Mouse (Mus musculus): ENCODE data around the gene 9530077C05Rik. TPM values are rescaled to one million over a fixed set of nuclear protein-coding genes. Genes with fewer than 3 reads are reported as not detected.

Gene 9530077C05Rik
- polyA plus RNA-seq (2015; fragmentation: Nextera tagmentation; extraction: Ambion mirVana), result 2.9 and 4.4 TPM in 2 replicates

DNA sequence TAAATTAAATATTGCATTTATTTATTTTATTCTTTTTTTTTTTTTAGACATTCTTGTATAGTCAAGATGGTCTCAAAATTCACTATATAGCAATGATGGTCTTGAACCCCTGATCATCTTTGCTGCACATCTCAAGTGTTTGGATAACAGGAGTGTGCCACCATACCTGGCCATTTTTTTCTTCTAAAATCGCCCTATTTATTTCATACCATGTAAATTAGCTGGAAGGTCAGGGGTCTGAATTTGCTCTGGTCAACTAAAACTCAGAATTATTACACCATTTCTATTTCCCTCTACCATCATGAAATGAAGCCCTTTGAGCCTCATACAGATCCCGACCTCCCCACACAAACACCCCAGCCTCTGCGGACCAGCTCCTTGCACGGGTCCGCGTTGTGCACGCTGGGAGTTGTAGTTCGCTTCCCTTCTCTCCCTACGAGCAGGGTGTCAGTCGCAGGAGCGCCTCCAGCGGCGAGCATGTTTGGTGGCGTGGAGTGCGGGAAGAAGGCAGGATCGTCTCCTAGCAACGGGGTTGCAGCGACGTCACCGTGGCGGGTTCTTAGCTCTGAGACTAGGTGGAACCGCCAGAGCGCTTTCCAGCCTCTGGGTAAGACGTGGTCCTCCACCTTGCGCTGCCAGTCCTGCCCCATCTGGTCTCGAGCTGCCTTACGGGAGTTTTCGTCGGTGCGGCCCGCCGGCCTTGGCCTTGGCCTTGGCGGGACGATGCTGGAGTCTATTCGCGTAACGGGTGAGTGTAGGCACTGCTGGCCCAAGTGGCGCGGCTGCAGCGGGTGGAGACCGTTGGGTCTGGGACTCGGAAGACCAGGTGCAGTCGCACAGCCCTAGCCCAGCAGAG lies at the start of gene 9530077C05Rik:
Gene 9530077C05Rik (plus strand): TSS at position 512 of the 856 bp plus-strand sequence.
- WGBS, result under 1% methylated on average over 43 of the region's 43 CpGs
- Histone ChIP-seq H3K9me3 (no peaks in the 10 kb centered on the region), H3K27ac (no peak within 1 kb of the TSS), H3K27me3 (replicated peaks) (no peaks in the 10 kb centered on the region), H3K9ac (peak within 1 kb of the TSS; percentile 42), H3K36me3 (no peaks in the 10 kb centered on the region), H3K4me3 (replicated peaks) (peak within 1 kb of the TSS; percentile 49), H3K4me1 (replicated peaks) (no peaks in the 10 kb centered on the region), H3K4me2 (replicated peaks) (peak within 1 kb of the TSS; percentile 76)
- peak; percentile 99 for ATAC-seq

DNA sequence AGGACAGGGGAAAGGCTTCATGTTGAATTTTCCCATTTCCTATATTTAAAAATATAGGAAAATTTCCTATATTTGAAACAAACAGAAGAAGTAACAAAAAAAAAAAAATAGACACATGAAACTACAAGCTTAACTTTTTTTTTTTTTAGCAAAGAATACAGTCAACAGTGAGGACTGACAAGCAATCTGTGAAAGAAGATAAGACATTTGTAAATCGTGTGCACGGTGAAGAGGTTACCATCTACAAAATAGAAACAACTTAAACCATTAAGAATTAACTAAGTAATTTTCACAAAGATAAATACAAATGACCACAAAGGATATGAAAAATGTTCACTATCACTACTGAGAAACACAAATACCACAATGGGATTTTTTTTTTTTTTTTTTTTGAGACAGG lies 45.1 kb upstream of the 9530077C05Rik start:
- no peak overlapping the region for H3K27ac ChIP-seq
- peaks cover 21% of the 10 kb centered on the region for H3K36me3 ChIP-seq
- no peak overlapping the region for H3K9ac ChIP-seq
- H3K4me3 ChIP-seq (replicated peaks), result no peak overlapping the region
- no peaks in the 10 kb centered on the region for H3K27me3 ChIP-seq (replicated peaks)
- H3K9me3 ChIP-seq, result no peaks in the 10 kb centered on the region
- 94% methylated on average over 2 of the region's 2 CpGs for WGBS
- no peaks in the 10 kb centered on the region for H3K4me1 ChIP-seq (replicated peaks)
- no peak overlapping the region for H3K4me2 ChIP-seq (replicated peaks)
- ATAC-seq, result no peak

GRCm38 (mm10) chr9:22366621-22367020 lies 44.7 kb upstream of the 9530077C05Rik start:
- Histone ChIP-seq H3K4me2 (replicated peaks) (no peak overlapping the region), H3K36me3 (peaks cover 25% of the 10 kb centered on the region), H3K4me3 (replicated peaks) (no peak overlapping the region), H3K9ac (no peak overlapping the region), H3K4me1 (replicated peaks) (no peaks in the 10 kb centered on the region), H3K27ac (no peak overlapping the region), H3K9me3 (no peaks in the 10 kb centered on the region), H3K27me3 (replicated peaks) (no peaks in the 10 kb centered on the region)
- ATAC-seq, result no peak
- 93% methylated on average over 10 of the region's 10 CpGs for WGBS

DNA sequence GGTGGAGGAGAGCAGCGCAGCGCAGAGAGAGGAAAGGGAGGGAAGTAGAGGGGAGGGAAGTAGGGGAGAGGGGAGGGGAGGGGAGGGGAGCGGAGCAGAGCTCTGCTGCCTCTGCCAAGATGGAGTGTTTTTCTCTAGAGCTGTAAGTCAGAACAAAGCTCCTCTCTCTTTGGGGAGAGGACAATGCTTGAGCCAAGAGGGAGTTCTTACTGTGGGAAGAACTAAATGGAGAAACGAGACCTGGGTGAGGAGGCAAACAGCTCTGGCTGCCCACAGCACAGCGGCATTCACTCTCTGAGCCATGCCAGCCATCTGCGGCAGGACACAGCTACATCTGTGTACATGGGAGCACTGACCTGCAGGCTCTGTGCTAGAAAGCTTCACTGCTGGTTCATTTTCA lies 43.3 kb upstream of the 9530077C05Rik start:
- H3K4me1 ChIP-seq (replicated peaks), result no peaks in the 10 kb centered on the region
- H3K9me3 ChIP-seq, result no peaks in the 10 kb centered on the region
- no peak for ATAC-seq
- H3K4me2 ChIP-seq (replicated peaks), result no peak overlapping the region
- 81% methylated on average over 6 of the region's 6 CpGs for WGBS
- no peak overlapping the region for H3K9ac ChIP-seq
- H3K36me3 ChIP-seq, result peaks cover 35% of the 10 kb centered on the region
- no peak overlapping the region for H3K27ac ChIP-seq
- no peaks in the 10 kb centered on the region for H3K27me3 ChIP-seq (replicated peaks)
- H3K4me3 ChIP-seq (replicated peaks), result no peak overlapping the region

DNA sequence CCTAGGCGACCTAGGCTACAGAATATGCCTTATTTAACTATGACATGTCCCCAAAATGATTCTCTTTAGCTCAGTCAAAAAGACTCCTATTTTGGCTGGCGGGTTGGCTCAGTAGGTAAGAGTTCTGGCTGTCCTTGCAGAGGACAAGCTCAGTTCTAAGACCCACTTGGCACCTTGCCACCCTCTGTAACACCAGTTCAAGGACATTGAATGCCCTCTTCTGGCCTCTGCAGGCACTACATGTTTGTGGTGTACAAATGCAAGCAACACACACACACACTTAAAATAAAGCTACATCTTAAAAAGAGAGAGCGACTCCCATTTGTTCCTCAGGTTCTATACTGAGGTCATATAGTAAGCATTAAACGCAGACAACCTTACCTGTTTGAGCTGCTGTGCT lies 38.6 kb upstream of the 9530077C05Rik start:
- no peaks in the 10 kb centered on the region for H3K4me1 ChIP-seq (replicated peaks)
- no peak overlapping the region for H3K9ac ChIP-seq
- no peak for ATAC-seq
- H3K4me3 ChIP-seq (replicated peaks), result no peak overlapping the region
- H3K4me2 ChIP-seq (replicated peaks), result no peak overlapping the region
- WGBS, result 98% methylated on average over 4 of the region's 4 CpGs
- peaks cover 25% of the 10 kb centered on the region for H3K36me3 ChIP-seq
- H3K27ac ChIP-seq, result no peak overlapping the region
- H3K27me3 ChIP-seq (replicated peaks), result no peaks in the 10 kb centered on the region
- no peaks in the 10 kb centered on the region for H3K9me3 ChIP-seq

GRCm38 (mm10) chr9:22376086-22376485 lies 35.2 kb upstream of the 9530077C05Rik start:
- Histone ChIP-seq H3K9ac (no peak overlapping the region), H3K4me3 (replicated peaks) (no peak overlapping the region), H3K4me1 (replicated peaks) (no peaks in the 10 kb centered on the region), H3K27me3 (replicated peaks) (no peaks in the 10 kb centered on the region), H3K27ac (no peak overlapping the region), H3K9me3 (no peaks in the 10 kb centered on the region), H3K36me3 (peaks cover 41% of the 10 kb centered on the region), H3K4me2 (replicated peaks) (no peak overlapping the region)
- 84% methylated on average over 5 of the region's 5 CpGs for WGBS
- ATAC-seq, result no peak

DNA sequence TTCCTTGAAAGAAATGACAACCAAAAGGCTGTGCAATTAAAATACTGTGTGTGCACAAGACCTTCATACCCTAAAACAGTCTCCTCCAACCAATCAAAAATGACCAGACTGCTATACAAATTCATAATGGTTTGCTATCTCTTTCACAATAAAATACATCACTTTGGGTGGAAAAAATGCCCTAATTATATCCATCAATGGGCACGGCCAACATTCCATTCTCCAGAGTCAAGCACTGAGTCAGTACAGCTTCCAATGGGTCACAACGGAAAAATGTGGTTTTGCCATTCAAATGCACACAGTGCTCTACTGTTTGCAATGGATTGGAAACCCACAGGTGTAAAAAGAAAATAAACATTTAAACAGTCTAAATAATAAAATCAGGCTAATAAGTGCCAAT lies 25.4 kb upstream of the 9530077C05Rik start:
- 68% methylated on average over 2 of the region's 2 CpGs for WGBS
- H3K9ac ChIP-seq, result no peak overlapping the region
- H3K27ac ChIP-seq, result no peak overlapping the region

GRCm38 (mm10) chr9:22387901-22388300 lies 23.4 kb upstream of the 9530077C05Rik start:
- Histone ChIP-seq H3K4me2 (replicated peaks) (peak overlapping the region; percentile 91), H3K27me3 (replicated peaks) (no peaks in the 10 kb centered on the region), H3K4me1 (replicated peaks) (peaks cover 10% of the 10 kb centered on the region; the same call in 1 of the 2 replicates), H3K4me3 (replicated peaks) (peak overlapping the region; percentile 64), H3K9me3 (no peaks in the 10 kb centered on the region), H3K9ac (peak overlapping the region; percentile 86), H3K36me3 (no peaks in the 10 kb centered on the region), H3K27ac (peak overlapping the region; percentile 94; the same call in 1 of the 2 replicates)
- 14% methylated on average over 6 of the region's 6 CpGs for WGBS
- no peak for ATAC-seq

More for the DNA sequence above, 25.4 kb upstream of the 9530077C05Rik start:
- no peak for ATAC-seq
- Histone ChIP-seq H3K4me1 (replicated peaks) (peaks cover 10% of the 10 kb centered on the region; the same call in 1 of the 2 replicates), H3K36me3 (peaks cover 9% of the 10 kb centered on the region; the same call in 1 of the 2 replicates), H3K4me3 (replicated peaks) (no peak overlapping the region), H3K4me2 (replicated peaks) (0 out of 2 replicates have a peak overlapping the region, but pooled peaks have one; percentile 35), H3K27me3 (replicated peaks) (no peaks in the 10 kb centered on the region), H3K9me3 (no peaks in the 10 kb centered on the region)

- under 1% methylated on average over 41 of the region's 41 CpGs for WGBS
- Histone ChIP-seq H3K9ac (peak overlapping the region; percentile 86), H3K27me3 (replicated peaks) (no peaks in the 10 kb centered on the region), H3K27ac (peak overlapping the region; percentile 94), H3K36me3 (no peaks in the 10 kb centered on the region), H3K4me1 (replicated peaks) (peaks cover 10% of the 10 kb centered on the region; the same call in 1 of the 2 replicates), H3K4me3 (replicated peaks) (peak overlapping the region; percentile 64), H3K4me2 (replicated peaks) (peak overlapping the region; percentile 91), H3K9me3 (no peaks in the 10 kb centered on the region)
- peak; percentile 85 for ATAC-seq
Observed at GRCm38 (mm10) chr9:22388401-22388980, 22.8 kb upstream of the 9530077C05Rik start.

DNA sequence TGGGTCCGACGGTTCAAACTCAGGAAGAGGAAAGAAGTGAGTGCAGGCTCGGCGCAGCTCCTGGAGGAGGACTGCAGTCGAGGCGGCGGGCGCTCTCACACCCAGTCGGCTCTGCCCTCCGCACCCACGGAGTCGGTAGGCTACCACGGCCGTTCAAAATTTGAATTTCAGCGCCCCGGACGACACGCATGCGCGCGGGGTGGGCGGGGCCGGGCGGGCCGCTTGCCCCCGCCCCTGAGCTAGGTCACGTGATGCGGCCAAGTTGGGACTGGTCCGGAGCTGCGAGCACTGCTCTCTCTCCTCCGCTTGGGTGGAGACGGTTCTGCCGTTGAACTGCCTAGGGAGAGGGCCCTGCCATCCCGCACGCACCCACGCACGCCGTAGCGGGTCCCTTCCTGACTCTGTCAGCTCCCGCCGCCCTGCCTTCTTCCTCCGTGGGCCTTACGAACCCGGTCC lies 22.3 kb upstream of the 9530077C05Rik start, which contains the start of gene Anln:
Gene Anln (minus strand): TSS at position 168 of the 456 bp plus-strand sequence.
- Histone ChIP-seq H3K4me3 (replicated peaks) (peak within 1 kb of the TSS; percentile 64), H3K9ac (peak within 1 kb of the TSS; percentile 88), H3K4me1 (replicated peaks) (peaks cover 10% of the 10 kb centered on the region; the same call in 1 of the 2 replicates), H3K36me3 (no peaks in the 10 kb centered on the region), H3K9me3 (no peaks in the 10 kb centered on the region), H3K4me2 (replicated peaks) (peak within 1 kb of the TSS; percentile 91), H3K27me3 (replicated peaks) (no peaks in the 10 kb centered on the region), H3K27ac (peak within 1 kb of the TSS; percentile 94)
- under 1% methylated on average over 44 of the region's 44 CpGs for WGBS
- ATAC-seq, result peak; percentile 97

- no peaks in the 10 kb centered on the region for H3K27me3 ChIP-seq (replicated peaks)
- no peak overlapping the region for H3K27ac ChIP-seq
- H3K36me3 ChIP-seq, result no peaks in the 10 kb centered on the region
- 60% methylated on average over 6 of the region's 6 CpGs for WGBS
- no peaks in the 10 kb centered on the region for H3K9me3 ChIP-seq
- peaks cover 10% of the 10 kb centered on the region; the same call in 1 of the 2 replicates for H3K4me1 ChIP-seq (replicated peaks)
- no peak for ATAC-seq
- H3K4me3 ChIP-seq (replicated peaks), result 0 out of 2 replicates have a peak overlapping the region, but pooled peaks have one; percentile 64
- H3K4me2 ChIP-seq (replicated peaks), result peak overlapping the region; percentile 91
- peak overlapping the region; percentile 88; the same call in 1 of the 2 replicates for H3K9ac ChIP-seq
Observed at GRCm38 (mm10) chr9:22389736-22390245, 21.5 kb upstream of the 9530077C05Rik start.

GRCm38 (mm10) chr9:22390390-22390789 lies 20.9 kb upstream of the 9530077C05Rik start:
- Histone ChIP-seq H3K9ac (no peak overlapping the region), H3K36me3 (no peaks in the 10 kb centered on the region), H3K27ac (no peak overlapping the region), H3K27me3 (replicated peaks) (no peaks in the 10 kb centered on the region), H3K4me2 (replicated peaks) (no peak overlapping the region), H3K9me3 (no peaks in the 10 kb centered on the region), H3K4me3 (replicated peaks) (no peak overlapping the region), H3K4me1 (replicated peaks) (peaks cover 10% of the 10 kb centered on the region; the same call in 1 of the 2 replicates)
- no peak for ATAC-seq
- WGBS, result 72% methylated on average over 5 of the region's 5 CpGs
